Mouse (Mus musculus) lung, adult 2 months (tissue): ENCODE data around the gene Nfasc.

ENCODE experiments used
- CTCF ChIP-seq: fragments of 200-500 bp; IDR thresholded peaks from 2 replicates; pipeline ENCODE4 v1.5.1; 2011; ENCODE audit warnings: mild to moderate bottlenecking, low read length, control low read depth; ENCODE audit not compliant: insufficient read depth
- POLR2A ChIP-seq: fragments of 200-500 bp; IDR thresholded peaks from 2 replicates; pipeline ENCODE4 v1.6.1; 2011; ENCODE audit warnings: low read depth, mild to moderate bottlenecking, control low read depth, low read length, borderline replicate concordance; ENCODE audit errors: extremely low read depth

- TF ChIP-seq CTCF, result no peak
- TF ChIP-seq POLR2A, result no peak
Observed at GRCm38 (mm10) chr1:132532521-132532920, 209.1 kb downstream of the Nfasc start.
